Mouse (Mus musculus) hindlimb bud, embryonic 11.5 days (tissue): ENCODE measurements around the gene Mybphl.

ENCODE experiments used
- DNase-seq: peaks from one replicate; pipeline ENCODE4 v3.0.0-alpha.2; 2012; ENCODE audit warnings: low read depth, low spot score; ENCODE audit errors: extremely low spot score

Gene Mybphl

DNA sequence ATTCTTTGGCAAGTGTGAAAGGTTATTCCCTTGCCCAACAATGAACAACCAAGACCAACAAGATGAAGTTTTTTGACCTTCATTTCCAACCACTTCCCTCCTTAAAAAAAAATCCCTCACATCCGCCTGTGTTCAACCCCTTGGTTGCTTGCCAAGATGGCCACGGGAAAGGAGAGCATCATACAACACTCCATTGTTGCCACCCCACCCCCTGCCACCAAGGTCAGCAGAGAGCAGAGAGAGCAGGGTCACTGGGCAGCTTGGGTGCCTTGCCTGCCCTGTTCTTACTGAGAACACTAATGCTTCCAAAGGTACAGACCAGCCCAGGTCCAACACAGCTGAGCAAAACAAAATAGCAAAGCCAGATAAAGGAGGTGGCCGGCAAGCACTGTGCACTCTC lies 7.6 kb downstream of the Mybphl start:
- DNase-seq: no peak

DNA sequence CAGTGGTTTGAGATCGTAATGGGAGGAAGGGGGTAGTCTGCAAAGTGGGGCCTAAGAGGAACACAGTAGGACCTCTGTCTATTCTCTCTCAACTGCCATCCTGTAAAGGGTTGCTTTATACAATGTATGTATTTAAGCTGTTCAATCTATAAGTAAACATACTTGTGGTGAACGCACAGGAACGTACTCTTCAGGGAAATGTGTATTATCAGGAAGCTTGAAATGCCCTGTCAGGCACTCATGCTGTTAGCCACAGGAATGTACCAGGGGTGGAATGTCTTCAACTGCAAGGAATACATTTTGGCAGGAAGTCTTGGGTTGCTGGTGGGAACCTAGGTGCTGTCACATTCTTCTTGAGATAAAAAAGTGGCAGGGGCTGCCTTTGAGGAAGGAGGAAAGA lies 8.0 kb downstream of the Mybphl start:
- DNase-seq: no peak

DNA sequence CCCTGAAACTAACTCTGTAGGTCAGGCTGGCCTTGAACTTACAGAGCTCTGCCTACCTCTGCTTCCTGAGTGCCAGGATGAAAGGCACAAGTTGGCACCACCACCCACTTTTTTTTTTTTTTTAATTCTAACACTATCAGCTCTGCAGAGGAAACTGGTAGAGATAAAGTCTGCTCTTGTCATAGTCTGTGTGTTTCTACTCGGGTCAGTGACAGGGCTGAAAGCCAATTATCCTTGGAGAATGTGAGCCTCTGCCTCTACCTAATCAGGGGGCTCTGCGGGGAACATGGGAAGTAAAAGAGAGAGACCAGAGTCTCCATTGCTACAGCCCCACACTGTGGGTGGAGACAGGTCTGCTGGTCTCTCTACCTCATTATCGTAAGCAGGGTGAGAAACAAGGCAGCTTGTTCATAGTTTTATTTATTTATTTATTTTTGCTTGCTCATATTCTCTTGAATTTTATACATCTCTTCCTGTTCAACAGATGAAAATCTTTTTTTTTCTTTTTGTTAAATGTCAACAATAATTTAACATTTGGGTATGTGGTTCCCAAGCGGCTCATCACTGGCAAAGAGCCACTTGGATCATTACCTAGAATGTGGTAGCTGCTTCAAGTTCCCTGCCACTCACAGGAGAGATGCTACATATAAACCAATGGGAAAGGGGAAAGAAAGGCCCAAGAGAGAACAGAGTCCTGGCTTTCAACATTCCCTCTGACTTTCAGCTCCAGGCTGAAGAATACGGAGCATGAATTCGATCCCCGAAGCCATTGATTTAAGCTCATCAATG lies 14.4 kb downstream of the Mybphl start:
- no peak for DNase-seq

DNA sequence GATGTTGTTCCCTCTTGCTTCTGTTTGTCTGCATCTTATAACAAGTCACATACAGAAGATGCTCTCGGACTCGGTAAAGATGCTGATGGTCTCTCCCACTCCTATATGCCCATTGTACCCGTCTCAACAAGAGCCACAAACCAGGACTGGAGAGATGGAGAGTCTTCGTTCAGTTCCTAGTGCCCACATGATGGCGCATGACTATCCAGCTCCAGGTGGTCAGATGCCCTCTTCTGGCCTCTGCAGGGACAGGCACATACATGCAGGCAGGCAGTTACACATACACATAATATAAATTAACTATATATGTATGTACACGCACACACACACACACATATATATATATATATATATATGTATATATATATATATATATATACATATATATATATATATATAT lies 16.0 kb downstream of the Mybphl start:
- DNase-seq: no peak

DNA sequence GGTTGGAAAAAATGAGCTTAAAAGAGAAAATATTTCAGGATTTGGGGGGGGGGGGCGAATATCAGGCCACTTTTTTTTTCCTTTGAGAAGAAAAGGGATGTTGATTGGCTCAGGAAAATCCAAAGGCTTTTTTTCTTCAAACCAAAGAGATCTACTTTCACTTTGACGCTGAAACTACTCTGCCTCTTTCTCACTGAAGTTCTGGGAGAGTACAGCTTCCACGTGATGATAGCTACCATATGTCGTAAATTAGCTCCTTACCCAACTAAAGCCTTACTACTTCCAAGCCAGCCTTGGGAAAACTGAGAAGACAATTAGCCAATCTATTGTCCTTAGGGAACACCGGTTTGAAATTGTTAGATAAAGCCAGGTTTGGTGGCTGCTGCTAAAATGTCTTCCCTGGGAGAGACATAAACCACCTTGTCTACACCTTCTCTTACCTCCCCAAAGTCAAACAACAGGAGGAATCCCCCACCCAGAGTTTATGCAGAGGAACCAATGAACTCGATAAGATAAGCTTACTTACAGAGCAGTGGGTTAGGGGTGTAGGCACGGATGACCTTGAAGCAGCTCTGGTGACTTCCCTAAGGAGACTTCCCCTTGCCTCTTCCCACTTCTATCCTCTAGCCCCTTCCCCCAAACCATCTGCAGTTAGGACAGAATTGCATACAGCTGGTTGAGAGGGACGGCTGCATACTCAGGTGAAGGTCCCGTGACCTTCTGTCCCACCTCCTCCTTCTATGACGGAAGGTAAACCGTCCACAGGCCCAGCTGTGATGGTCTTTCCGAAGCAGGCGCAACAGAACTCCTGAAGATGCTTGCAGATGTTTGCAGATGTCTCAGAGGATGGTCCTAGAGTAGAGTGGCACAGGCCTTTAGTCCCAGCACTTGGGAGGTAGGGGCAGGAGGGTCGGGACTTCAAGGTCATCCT lies 17.5 kb downstream of the Mybphl start:
- no peak for DNase-seq

DNA sequence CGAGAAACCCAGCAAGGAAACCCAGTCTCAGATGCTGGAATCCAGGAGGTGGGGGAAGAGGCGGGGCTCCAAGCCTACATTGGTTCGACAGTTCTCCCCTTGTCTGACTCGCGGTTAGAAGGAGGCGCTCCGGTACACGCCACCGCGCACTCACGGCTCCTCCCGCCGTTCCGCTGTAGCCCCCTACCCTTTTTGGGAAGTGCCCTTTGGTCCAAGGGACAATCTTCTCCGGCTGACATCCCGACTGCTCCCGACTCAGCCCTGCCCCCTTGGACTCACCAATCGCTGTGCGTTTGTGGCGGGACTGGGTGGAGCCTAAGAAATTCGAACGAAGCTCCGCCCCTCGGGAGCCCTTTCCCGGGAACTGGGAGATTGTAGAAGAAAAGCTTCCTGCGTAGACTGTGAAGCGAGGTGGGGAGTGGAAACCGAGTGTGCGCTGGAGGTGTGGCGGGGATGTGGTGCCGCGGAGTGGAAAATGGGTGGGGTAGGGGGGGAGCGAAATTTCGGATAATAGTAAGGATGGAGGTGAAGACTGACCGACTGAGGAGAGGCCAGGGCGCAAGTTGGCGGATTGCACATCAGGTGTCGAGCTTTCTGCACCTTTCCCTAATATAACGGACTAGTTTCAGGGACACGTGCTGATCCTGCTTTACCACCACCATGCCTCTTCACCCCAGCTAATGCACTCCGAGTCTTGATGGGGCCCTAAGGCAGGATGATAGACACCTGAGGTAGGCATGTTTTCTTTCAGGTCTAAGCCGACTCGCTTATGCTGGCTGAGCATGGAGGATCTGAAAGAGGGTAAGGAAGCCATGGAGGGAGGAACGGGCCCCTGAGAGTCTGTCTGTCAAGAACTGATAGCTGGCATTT lies 19.0 kb downstream of the Mybphl start, which contains the start of gene Psrc1:
Psrc1 (plus strand) TSS at position 355 of the 870 bp plus-strand sequence.
- peak; percentile 81 for DNase-seq

DNA sequence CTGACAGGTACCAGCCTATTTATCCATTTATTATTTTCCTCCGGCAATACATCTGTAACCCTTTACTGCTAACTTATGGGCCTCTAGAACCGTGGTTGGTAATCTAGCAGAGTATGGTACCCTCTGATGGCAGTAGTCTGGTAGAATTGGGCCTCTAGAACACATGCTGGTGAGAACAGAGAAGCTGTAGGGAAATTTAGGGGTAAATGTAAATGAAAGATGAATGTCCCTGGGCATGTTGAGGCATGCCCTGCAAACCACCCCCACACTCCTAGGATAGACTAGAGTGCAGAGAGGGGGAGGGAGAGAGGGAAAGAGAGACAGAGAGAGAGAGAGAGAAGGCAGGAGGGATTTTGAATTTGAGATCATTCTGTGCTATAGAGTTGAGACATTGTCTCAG lies 19.7 kb downstream of the Mybphl start:
- no peak for DNase-seq

DNA sequence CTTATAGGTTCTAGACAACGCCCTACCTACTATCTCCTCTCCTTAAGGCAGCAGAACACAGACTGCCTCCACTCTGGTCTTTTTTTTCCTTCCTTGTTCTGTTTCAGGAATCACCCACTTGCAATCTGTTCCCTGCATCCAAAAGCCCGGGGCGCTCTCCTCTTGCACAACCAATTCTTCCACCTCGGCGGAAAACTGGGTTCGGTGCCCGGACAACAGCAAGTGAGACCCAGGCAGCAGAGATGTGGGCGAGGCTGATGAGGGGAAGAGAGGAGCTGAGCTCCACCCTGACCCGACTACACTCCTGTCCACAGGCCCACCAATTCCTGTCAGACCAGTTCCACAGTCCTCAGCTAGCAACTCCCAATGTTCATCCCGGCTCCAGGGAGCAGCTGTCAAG lies 21.5 kb downstream of the Mybphl start:
- no peak for DNase-seq

DNA sequence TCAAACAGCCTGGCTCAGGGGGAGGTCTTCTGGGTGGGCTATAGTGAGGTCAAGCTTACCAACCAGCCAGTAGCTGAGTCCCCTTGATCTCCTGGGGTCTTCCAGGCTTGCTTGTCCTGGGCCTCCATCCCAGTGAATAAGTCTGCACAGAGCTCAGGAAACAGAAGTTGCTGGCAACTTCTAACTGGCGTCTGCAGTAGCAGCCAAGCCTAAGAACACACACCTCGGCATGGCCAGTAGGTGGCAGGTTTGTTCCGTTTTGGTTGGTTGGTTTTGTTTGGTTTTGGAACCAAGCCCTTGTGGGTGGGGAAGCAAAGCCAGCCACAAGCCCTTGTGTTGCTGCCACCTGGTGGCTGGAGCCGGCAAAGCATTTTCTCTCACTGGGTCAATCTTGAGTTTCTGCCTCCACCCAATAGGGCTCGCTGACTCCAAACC lies 24.4 kb downstream of the Mybphl start:
- peak; percentile 99 for DNase-seq

DNA sequence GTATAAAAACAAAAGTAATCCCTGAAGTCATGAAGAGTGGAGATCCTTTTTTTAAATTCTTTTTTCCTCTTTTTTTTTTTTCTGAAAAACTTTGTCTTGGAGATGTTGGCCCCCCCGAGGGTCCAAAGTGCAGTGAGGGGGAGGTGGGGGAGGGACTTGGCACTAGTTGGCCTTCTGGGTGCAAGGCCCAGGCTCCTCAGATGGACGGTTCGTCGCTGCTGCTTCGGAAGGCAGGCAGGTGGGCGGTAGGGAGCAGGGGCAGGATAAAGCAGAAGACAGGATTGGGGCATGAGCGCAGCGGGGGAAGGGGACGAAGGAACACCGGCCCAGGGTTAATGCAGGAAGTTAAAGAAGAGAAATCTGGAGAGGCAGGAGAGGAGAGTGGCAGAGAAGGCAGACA lies 27.6 kb downstream of the Mybphl start:
- DNase-seq: no peak

DNA sequence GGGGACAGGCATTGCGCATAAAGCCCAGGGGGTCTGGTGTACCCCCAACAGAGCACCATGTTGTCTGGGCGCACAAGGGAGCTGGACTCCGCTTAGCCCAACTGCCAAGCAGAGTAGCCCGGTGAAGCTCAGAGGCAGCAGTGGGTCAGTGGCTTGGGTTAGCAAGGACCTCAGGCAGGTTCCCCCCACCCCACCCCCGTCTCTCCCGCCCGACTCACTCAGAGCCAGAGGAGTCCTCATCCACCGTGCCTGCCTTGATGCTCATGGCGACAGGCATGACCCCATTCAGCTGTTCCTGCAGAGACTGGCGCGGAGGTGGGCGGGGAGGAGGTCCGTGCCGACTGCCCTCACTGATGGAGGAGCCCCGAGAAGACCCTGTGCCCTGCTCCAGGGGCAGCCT lies 28.1 kb downstream of the Mybphl start:
- DNase-seq: no peak

DNA sequence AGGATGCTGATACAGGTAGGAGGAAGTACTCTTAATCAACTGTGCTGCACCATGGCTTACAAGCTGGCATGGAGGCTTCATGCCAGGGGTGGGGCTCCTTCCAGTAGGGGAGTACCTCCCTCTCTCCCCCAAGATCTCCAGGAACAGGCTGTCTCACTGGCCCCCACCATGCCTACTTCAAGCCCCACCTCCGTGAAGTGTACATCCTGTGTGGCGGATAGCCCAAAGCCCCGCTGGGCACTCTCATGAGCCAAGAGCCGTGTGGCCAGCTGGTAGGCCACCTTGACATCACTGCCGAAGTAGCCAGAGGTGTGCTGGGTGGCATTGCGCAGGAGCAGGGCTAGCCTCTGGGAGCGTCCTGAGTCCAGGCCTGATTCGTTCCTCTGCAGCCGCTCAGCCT lies 33.6 kb downstream of the Mybphl start:
- DNase-seq: no peak

DNA sequence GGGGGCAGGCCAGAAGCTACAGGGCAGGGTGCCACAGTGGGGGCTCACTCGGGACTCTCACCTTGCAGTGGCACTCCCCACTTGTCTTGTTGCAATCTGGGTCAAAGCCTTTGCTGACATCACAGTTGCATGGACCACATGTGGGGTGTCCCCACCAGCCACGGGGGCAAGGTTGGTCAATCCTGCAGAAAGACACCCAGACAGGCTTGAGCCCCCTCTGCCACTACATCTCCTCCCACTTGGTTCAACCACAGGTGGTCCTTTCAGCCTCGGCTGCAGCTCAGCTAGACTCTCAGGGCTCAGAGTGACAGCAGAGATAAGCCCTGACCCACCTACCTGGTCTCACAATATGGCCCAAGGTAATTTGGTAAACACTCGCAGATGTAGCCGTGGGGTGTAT lies 35.7 kb downstream of the Mybphl start:
- DNase-seq: no peak

DNA sequence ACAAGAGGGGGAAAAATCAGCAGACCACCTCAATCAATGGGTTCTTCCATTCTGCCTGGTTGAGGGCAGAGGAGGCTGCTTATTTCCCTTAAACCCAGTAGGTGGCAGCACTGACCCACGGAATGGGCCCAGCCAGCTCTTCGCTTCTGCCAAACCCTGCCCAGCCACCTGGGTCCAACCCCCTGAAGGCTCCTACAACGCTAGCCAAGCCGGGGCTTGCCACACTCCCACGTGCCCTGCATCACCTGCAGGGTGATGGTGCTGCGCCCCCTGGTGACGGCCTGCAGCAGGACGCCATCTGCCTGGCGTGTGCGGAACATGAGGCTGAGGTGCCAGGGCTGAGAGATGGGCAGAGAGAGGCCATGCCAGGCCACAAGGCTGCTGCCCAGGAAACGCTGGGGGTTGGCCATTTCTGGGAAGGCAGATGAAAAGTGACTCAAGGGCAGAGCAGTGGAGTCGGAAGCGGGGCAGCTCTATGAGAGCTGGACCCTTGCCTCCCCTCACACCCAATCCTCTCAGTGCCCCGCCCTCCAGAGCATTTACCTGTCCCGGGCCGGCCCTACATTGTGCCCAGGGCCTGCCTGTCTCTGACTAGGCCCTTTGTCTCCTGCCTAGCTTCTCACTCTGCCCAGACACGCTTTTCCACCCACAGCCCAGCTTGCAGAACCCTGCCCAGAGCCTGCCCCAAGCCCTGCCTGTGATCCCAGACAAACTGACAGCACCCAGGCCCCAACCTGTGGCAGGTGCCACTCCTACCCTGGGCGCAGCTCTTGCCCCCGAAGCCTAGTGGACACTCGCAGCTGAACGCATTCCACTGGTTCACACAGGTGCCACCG lies 37.2 kb downstream of the Mybphl start:
- DNase-seq: peak; percentile 75

DNA sequence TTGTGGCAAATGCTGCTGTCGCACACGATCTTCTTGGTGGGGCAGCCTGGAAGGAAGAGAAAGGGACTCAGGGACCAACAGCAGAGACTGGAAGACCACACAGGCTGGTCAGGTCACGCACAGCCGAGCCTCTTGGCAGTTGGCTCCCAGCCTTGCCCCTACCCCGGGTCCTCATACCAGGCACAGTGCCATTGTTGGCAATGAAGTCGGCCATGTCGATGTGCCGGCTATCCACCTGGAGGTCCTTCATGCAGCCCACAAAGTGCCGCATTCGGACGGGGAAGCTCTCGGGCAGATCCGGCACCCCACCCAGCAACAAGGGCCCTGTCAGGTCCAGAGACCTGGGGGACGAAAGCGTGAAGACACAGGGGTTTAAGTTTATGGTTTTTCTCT lies 37.8 kb downstream of the Mybphl start:
- no peak for DNase-seq

DNA sequence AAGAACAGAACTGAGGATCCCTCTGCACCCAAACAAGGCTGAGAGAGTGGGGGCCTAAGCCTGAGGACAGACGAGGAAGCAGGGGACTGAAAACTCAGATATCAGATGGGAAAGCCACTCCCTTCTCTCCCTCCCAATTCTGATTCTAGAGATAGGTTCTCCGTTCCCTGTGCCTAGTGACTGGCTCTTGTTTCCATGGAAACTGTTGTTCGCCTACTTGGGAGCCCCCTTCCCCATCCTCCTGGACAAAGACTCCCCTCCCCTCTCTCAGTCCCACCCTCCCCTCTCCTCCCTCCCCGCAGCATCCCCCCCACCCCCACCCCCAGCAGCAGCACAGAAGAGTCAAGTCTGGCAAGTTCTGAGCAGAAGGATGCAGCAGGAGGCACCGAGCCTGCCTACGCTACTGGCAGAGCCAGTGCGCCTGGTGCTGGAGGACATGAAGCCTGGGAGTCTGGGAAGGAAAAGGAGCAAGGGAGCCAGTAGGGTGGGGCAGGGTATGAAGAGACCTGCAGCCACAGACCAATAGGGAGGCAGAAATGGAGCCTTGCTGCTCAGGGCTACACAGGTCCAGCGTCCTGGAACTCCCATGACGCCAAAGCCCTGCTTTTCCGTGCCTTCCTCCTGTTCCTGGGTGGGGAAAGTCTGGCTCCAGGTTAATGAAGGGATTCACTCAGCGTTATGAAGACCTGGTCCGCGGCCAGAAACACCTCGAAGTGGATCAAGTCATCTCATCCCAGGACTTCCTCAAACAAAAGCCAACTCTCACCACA lies 41.0 kb downstream of the Mybphl start:
- no peak for DNase-seq

DNA sequence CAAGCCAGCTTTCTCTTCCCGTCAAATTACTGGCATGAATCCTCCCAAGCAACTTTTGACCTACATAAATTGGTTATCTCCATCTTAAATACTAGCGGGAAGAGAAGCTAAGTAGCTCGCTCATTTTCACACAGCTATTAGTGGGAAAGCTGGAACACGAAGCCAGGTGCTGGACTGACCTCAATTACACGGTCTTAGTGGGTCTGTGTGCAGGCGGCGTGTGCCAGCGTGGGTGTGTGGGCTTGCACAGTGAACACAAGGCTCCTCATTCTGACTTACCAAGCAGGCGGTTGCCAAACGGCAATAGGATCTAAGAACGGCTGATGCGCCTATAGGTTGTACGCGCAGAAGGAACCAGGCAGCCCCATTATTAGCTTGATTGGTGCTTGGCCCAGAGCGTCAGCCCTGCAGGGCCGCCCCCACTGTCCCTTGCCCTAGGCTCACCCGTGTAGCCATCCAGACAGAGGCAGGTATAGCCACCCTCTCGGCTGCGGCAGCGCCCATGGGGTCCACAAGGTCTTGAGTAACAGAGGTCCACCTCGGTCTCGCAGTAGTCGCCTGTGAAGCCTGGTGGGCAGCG lies 41.7 kb downstream of the Mybphl start:
- no peak for DNase-seq

DNA sequence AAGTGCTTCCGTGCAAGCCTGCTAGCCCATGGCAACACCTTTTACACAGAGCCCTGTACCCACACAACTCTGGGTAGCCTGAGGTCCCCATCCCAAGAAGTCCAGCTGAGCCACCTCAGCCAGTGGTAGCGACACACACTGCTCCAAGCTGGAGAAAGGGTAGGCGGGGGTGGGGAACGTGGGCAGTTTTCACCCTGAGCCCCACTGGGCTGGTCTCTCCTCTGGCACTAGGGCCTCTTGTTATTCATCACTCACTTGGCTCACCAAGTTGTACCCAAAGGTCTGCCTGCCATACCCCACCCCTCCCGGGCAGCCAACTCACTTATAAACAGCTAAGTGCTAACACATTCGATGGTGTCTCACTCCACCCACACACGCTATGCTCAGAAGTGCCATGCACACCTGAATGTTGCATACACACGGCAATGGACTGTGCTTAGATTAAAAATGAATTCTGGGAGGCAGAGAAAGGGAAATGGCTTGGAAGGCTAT lies 43.9 kb downstream of the Mybphl start:
- DNase-seq: no peak
